Mouse (Mus musculus) midbrain, embryonic 15.5 days (tissue): Measurements from ENCODE around the gene Stard13. TPM values are rescaled to one million over a fixed set of nuclear protein-coding genes. Genes with fewer than 3 reads are reported as not detected.
A peak's percentile ranks its signal among the peaks of the same experiment; 100 is the strongest.

Experiments used
- ATAC-seq: fragments of 200-750 bp; cut with Nextera tagmentation; replicated peaks from 2 replicates; pipeline ENCODE4 v1.8.0; 2017; ENCODE audit warnings: moderate TSS enrichment
- H3K27ac ChIP-seq: fragments of 300-500 bp; sonication (generic); 2 replicates; pipeline ENCODE4 v1.5.1; 2015; ENCODE audit warnings: mild to moderate bottlenecking, inconsistent platforms
- H3K27me3 ChIP-seq: fragments of 300-500 bp; sonication (generic); replicated peaks from 2 replicates; pipeline ENCODE4 v1.6.1; 2015; ENCODE audit warnings: inconsistent platforms
- H3K36me3 ChIP-seq: fragments of 300-500 bp; sonication (generic); replicated peaks from 2 replicates; pipeline ENCODE4 v1.6.1; 2015; ENCODE audit warnings: inconsistent platforms
- H3K4me1 ChIP-seq: fragments of 300-500 bp; sonication (generic); 2 replicates; pipeline ENCODE4 v1.6.1; 2015; ENCODE audit warnings: inconsistent platforms
- H3K4me2 ChIP-seq: fragments of 300-500 bp; sonication (generic); 2 replicates; pipeline ENCODE4 v1.6.1; 2015; ENCODE audit warnings: inconsistent platforms, mild to moderate bottlenecking, moderate library complexity
- H3K4me3 ChIP-seq: fragments of 300-500 bp; sonication (generic); 2 replicates; pipeline ENCODE4 v1.5.1; 2015; ENCODE audit warnings: mild to moderate bottlenecking, inconsistent platforms
- H3K9ac ChIP-seq: fragments of 300-500 bp; sonication (generic); 2 replicates; pipeline ENCODE4 v1.6.1; 2015; ENCODE audit warnings: mild to moderate bottlenecking, inconsistent platforms
- H3K9me3 ChIP-seq: fragments of 300-500 bp; sonication (generic); 2 replicates; pipeline ENCODE4 v1.6.1; 2016; ENCODE audit warnings: inconsistent platforms
- WGBS: fragments of 180-500 bp; shearing (Covaris S2); methylation state at CpG from one replicate; pipeline ENCODE4 v1.1.7; 2015; ENCODE audit warnings: mixed read lengths; 5-methylcytosine and 5-hydroxymethylcytosine counted together
- polyA plus RNA-seq: library from polyadenylated mRNA; unstranded; fragments of >200 nt; fragmentation: Nextera tagmentation; extraction: Ambion mirVana; gene quantifications from 2 replicates; pipeline ENCODE4 v1.2.1, GENCODE M21; 2015

Gene Stard13
- polyA plus RNA-seq, 1 experiment from 2014 or later = 4.0 TPM

DNA sequence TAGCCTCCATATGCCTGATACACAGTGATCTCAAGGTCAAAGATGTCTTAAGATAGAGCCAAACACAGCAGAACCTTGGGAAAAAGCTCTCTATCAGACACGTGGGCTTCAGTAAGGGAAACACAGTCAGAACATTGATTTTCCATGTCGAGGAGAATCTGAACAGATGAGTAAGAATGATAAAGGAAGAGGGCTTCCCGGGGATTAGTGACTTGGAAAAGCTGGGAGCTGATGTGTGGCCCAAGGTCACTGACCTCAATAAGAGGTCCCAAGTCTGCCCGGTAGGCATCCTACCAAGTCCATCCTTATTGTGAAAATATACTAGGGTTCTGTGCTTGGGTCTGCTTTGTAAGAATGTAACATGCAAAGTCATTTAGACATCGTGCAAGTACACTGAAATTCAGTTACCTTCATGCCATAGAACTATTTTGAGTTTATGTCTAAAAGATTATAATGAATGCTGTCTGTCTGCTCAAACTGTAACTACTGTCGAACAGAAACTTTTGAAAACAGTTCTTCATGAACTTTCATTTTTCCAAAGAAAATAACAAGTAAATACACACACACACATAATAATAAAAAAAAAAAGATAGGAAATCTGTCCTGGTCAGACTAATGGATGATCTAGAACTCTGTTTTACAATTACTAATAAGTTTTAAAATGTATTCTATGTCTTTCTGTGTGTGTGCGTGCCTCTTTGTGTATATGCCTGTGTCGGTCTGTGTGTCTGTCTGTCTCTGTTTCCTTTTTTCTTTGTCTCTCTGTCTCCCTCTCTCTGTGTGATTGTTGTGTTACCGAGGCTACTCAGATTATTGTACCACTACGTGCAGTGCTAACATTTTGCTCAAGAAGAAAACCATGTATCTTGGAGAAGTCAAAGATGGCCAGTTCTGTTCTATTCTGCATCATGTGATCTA is 128.3 kb downstream of the Stard13 start:
- H3K9me3 ChIP-seq = no peaks in the 10 kb centered on the region
- ATAC-seq = no peak
- H3K27me3 ChIP-seq = no peaks in the 10 kb centered on the region
- H3K4me2 ChIP-seq = no peak overlapping the region
- H3K27ac ChIP-seq = no peak overlapping the region
- peaks cover 6% of the 10 kb centered on the region; the same call in 1 of the 2 replicates for H3K4me1 ChIP-seq
- H3K4me3 ChIP-seq = no peak overlapping the region
- 71% methylated on average over 10 of the region's 10 CpGs for WGBS
- H3K36me3 ChIP-seq = no peaks in the 10 kb centered on the region
- H3K9ac ChIP-seq = no peak overlapping the region

DNA sequence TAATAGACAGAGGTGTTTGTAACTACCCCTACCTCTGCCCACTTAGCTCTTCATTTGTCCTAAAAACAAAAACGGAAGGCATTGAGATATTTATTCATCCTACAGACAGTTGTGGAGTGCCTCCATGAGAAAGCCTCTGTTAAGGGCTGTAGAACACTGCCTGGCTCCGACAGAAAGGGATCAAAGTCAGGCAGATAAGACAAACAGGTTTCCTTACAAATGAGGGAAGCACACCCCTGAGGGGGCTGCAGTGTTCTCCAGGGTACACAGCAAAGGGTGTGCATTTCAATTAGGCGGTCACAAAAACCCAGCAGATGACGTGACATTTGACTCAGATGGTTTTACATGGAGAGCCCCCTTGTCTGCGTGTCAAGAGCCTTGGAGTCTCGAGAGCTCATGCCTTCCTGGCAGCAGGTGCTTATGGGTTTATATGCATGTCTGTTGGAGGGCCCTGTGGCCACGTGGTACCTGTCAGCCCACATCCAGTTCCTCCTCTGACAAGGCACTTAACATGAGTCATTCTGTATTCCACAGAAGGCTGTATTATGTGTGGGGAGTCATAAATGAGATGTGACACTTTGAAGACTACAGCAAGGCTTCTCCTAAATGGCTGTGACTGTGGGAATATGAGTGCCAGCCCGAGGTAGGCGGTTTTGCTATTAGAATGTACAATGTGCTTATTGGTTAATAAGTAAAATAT is 129.1 kb downstream of the Stard13 start:
- Histone ChIP-seq H3K4me2 (no peak overlapping the region), H3K27ac (no peak overlapping the region), H3K9ac (no peak overlapping the region), H3K4me1 (peaks cover 6% of the 10 kb centered on the region; the same call in 1 of the 2 replicates), H3K36me3 (no peaks in the 10 kb centered on the region), H3K27me3 (no peaks in the 10 kb centered on the region), H3K4me3 (no peak overlapping the region), H3K9me3 (no peaks in the 10 kb centered on the region)
- 57% methylated on average over 9 of the region's 9 CpGs for WGBS
- ATAC-seq = peak; percentile 78

DNA sequence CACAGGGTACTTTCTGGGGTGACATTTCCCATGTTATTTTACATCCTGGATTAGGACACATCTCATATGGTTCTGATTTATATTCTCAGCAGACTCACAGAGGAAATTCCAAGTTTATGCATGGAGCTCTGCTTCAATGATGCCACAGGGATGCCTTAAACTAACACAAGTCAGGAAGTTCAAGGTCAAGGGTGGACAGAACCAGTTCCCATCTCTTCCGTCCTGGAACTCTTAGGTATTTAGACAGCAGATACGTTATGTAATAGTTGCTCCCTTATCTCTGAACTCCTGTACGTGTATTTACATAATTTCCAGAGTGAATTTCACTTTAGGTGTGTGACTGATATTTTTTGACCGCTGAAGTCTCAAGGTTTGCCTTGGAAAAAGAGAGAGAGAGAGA is 130.4 kb downstream of the Stard13 start:
- no peak overlapping the region for H3K4me3 ChIP-seq
- no peaks in the 10 kb centered on the region for H3K27me3 ChIP-seq
- WGBS = 84% methylated on average over 4 of the region's 4 CpGs
- H3K36me3 ChIP-seq = no peaks in the 10 kb centered on the region
- no peak overlapping the region for H3K27ac ChIP-seq
- no peak overlapping the region for H3K4me2 ChIP-seq
- peaks cover 6% of the 10 kb centered on the region; the same call in 1 of the 2 replicates for H3K4me1 ChIP-seq
- H3K9ac ChIP-seq = no peak overlapping the region
- ATAC-seq = no peak
- H3K9me3 ChIP-seq = no peaks in the 10 kb centered on the region

DNA sequence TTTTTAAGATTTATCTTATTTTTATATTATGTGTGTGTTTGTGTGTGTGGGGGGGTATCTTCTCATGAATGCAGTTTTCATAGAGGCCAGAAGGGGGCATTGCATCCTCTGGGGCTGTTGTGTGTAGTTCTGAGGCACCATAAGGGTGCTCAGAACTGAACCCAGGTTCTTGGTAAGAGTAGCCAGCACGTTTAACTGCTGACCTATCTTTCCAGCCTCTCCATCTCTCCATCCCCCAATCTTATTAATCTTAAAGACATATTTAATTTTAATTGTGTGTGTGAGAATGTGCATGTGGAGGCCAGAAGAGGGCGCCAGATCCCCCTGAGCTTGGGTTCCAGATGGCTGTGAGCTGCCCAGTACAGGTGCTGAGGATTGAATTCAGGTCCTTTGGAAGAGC is 131.4 kb downstream of the Stard13 start:
- WGBS = 52% methylated on average over 2 of the region's 2 CpGs
- H3K4me2 ChIP-seq = no peak overlapping the region
- no peaks in the 10 kb centered on the region for H3K36me3 ChIP-seq
- H3K27ac ChIP-seq = no peak overlapping the region
- 0 out of 2 replicates have a peak, but pooled peaks cover 3% of the 10 kb centered on the region for H3K4me1 ChIP-seq
- no peaks in the 10 kb centered on the region for H3K9me3 ChIP-seq
- no peaks in the 10 kb centered on the region for H3K27me3 ChIP-seq
- ATAC-seq = no peak
- H3K9ac ChIP-seq = no peak overlapping the region
- H3K4me3 ChIP-seq = no peak overlapping the region

DNA sequence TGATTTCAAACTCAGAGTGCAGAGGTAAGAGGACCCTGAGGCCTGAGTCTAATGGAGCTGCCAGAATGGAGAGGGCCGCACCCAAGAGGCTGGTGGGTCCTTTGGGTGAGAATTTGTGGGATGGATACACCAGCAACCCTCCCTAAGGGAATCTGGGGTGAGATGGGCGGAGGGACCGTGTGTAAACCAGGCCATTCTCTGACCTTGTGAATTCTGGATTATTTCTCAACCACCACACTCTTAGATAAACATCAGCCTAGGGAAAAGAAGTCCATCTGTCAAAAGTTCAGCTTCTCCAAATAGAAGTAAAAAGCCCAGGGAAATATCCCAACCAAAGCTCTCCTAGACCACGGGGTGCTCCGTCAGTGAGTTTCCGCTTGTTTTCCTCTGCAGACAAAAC is 137.6 kb downstream of the Stard13 start:
- no peak overlapping the region for H3K27ac ChIP-seq

DNA sequence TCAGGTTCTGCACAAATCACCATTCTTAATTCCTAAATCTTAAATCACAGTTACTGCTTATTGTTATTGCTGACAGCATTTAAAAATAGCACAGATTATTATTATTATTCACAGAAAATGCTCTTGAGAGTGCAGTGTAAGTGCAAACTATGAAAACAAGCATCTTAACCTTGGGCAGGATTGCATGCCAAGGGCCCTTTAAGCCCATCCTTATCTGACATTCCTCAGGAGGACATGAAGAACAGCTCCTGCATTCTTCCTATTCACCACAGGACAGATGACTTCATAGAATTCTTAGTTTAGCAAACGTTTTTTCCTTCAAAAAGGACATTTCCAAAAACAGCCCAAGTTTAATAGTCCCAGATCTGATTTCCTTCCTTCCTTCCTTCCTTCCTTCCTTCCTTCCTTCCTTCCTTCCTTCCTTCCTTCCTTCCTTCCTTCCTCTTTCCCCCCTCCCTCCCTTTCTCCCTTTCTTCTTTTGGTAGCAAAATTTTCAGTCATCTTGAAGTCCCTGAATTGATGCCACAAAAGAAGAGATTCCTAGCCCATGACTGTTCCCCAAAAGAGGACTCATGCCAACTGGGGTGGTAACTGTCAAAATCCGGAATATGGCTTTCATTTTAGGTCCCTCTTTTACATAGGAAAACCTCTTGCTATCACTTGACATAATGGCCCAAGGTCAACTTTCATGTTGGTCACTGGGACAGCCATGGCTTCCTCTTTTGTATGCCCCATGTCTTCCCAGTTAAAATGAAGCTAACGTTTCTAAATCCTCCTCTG is 140.6 kb downstream of the Stard13 start:
- 70% methylated on average over 3 of the region's 3 CpGs for WGBS
- H3K4me2 ChIP-seq = no peak overlapping the region
- no peak overlapping the region for H3K9ac ChIP-seq
- no peaks in the 10 kb centered on the region for H3K36me3 ChIP-seq
- H3K4me3 ChIP-seq = no peak overlapping the region
- H3K9me3 ChIP-seq = no peaks in the 10 kb centered on the region
- H3K4me1 ChIP-seq = no peaks in the 10 kb centered on the region
- ATAC-seq = no peak
- no peak overlapping the region for H3K27ac ChIP-seq
- no peaks in the 10 kb centered on the region for H3K27me3 ChIP-seq

More for the DNA sequence above, 137.6 kb downstream of the Stard13 start:
- no peak overlapping the region for H3K9ac ChIP-seq
- H3K4me2 ChIP-seq = no peak overlapping the region
- H3K4me1 ChIP-seq = no peaks in the 10 kb centered on the region
- H3K36me3 ChIP-seq = no peaks in the 10 kb centered on the region
- H3K9me3 ChIP-seq = no peaks in the 10 kb centered on the region
- no peaks in the 10 kb centered on the region for H3K27me3 ChIP-seq
- WGBS = 84% methylated on average over 6 of the region's 6 CpGs
- ATAC-seq = no peak
- H3K4me3 ChIP-seq = no peak overlapping the region

DNA sequence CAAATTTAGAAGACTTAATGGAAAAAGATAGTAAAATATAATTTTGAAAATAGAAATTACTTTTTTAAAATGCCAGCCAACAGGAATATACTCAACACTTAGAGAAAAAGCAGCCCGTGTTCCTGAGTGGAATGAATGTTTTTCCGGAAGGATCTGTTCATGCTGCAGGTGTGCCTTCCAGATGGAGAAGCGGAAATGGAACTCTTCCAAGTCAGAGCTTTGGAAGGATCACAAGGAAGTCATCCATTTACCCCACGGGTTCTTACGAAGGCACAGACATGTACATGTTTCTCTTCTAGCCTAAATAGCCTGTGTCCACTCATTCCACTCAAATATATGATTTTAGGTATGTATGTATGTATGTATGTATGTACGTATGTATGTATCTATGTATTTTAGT is 142.6 kb downstream of the Stard13 start:
- no peaks in the 10 kb centered on the region for H3K9me3 ChIP-seq
- H3K4me1 ChIP-seq = no peaks in the 10 kb centered on the region
- 94% methylated on average over 6 of the region's 6 CpGs for WGBS
- ATAC-seq = no peak
- no peak overlapping the region for H3K4me2 ChIP-seq
- no peaks in the 10 kb centered on the region for H3K27me3 ChIP-seq
- no peak overlapping the region for H3K4me3 ChIP-seq
- no peaks in the 10 kb centered on the region for H3K36me3 ChIP-seq
- no peak overlapping the region for H3K9ac ChIP-seq
- no peak overlapping the region for H3K27ac ChIP-seq

DNA sequence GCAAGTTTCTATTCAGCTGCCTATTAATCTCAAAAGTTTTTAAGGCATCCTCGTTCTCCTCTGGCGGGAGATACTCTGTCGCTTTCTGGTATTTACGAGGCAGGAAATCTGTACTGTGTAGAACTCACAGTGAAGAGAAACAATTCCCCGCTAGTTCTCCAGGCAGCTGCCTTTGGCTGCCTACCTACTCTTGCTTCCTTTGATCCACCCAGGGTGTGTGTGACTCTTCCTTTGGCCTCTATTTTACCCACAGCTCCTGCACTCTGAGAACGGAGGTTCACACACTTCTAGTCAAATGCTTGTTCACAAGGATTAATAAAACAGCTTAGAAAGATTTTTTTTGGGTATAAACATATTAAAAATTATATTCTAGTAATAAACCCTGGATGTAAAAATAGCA is 144.4 kb downstream of the Stard13 start:
- no peaks in the 10 kb centered on the region for H3K27me3 ChIP-seq
- H3K27ac ChIP-seq = no peak overlapping the region

DNA sequence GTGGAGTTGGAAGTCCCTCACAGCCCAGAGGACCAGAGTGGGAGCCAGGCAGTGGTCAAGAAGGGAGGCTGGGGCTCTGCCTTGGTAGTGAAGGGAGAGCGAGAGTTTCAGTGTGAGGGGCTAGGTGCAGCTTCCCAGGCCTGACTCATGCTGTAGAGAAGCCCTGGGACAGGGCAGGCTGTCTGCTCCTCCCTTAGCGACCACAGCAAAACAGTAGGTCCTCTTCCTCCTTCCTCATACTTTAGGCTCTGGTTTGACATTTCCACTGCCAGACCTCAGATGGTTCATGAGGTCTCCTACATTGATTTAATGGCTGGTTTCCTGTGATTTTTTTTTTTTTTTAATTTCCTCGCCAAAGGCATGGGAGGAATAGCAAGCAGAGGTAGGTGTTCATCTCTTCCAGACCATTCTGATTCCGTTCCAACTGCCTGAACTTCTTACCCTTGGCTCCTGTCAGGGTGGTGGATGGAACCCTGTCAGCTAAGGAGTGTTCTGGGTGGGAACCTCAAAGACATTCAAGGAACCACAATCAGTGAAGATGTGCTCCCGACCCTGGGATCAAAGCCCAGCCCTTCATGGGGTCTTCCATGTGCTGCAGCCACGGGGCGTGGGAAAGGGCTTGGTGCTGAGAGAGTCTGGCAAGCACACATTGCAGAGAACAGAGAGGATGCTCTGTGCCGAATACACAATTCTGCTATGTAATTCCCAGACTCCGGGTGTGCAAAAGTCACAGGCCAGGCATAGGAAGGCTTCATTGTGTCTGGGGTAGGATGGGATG is 147.0 kb downstream of the Stard13 start:
- 83% methylated on average over 9 of the region's 9 CpGs for WGBS
- Histone ChIP-seq H3K27me3 (no peaks in the 10 kb centered on the region), H3K27ac (no peak overlapping the region), H3K36me3 (no peaks in the 10 kb centered on the region), H3K9me3 (no peaks in the 10 kb centered on the region), H3K9ac (no peak overlapping the region), H3K4me3 (no peak overlapping the region), H3K4me1 (no peaks in the 10 kb centered on the region), H3K4me2 (no peak overlapping the region)
- no peak for ATAC-seq

More for the DNA sequence above, 144.4 kb downstream of the Stard13 start:
- WGBS = 63% methylated on average over 6 of the region's 6 CpGs
- Histone ChIP-seq H3K36me3 (no peaks in the 10 kb centered on the region), H3K9me3 (no peaks in the 10 kb centered on the region), H3K4me2 (no peak overlapping the region), H3K4me3 (no peak overlapping the region), H3K4me1 (no peaks in the 10 kb centered on the region), H3K9ac (no peak overlapping the region)
- ATAC-seq = no peak

DNA sequence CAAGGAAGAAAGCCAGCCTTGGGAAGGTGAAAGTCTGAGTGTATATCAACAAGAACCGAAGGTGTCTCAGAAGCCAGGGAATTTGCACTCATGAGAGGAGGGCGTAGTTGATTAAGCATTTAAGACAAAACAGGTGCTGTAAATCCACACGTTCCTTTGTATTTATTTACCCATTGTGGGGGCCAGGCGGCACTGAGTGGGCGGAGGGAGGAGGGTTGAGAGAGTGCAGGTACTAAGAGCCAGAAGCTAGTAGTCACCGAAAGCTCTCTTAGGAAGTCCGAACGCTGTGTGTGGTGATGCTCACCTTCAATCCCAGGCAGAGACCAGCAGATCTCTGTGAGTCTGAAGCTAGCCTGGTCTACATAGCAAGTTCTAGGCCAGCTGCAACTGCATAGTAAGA is 147.9 kb downstream of the Stard13 start:
- 83% methylated on average over 8 of the region's 8 CpGs for WGBS
- H3K27ac ChIP-seq = no peak overlapping the region
- no peaks in the 10 kb centered on the region for H3K4me1 ChIP-seq
- H3K4me2 ChIP-seq = no peak overlapping the region
- no peak overlapping the region for H3K4me3 ChIP-seq
- H3K27me3 ChIP-seq = no peaks in the 10 kb centered on the region
- no peak overlapping the region for H3K9ac ChIP-seq
- no peaks in the 10 kb centered on the region for H3K36me3 ChIP-seq
- H3K9me3 ChIP-seq = no peaks in the 10 kb centered on the region
- ATAC-seq = no peak

DNA sequence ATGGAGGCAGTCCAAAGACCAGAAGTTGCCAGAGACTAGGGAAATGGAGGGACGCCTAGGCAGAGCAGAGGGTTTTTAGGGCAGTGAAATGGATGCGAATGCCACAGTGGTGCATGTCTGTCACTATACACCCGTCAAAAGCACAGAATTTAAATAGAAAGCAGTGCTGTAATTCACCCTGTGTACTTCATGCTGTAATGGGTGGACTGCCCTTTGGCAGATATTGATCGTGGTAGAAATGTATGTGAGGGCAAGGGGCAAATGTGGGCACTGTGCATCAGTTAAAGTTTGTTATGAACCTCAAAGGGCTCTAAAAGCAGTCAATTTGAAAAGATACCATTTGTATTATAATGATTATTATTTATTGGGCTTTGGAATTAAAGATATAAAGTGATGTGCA is 153.4 kb downstream of the Stard13 start:
- no peak for ATAC-seq
- Histone ChIP-seq H3K27me3 (no peaks in the 10 kb centered on the region), H3K27ac (no peak overlapping the region), H3K4me1 (no peaks in the 10 kb centered on the region), H3K36me3 (no peaks in the 10 kb centered on the region), H3K4me3 (no peak overlapping the region), H3K4me2 (no peak overlapping the region), H3K9me3 (no peaks in the 10 kb centered on the region), H3K9ac (no peak overlapping the region)
- 83% methylated on average over 4 of the region's 4 CpGs for WGBS
